Mouse (Mus musculus): Measurements from ENCODE around the gene Ifi203. TPM values are rescaled to one million over a fixed set of nuclear protein-coding genes. Genes with fewer than 3 reads are reported as not detected.
A peak's percentile ranks its signal among the peaks of the same experiment; 100 is the strongest.
"Not testable (repeated sequence)": the region's sequence is repeated elsewhere in the genome, so short reads cannot be mapped to it uniquely, and the experiment has no call there.

Gene Ifi203
- polyA plus RNA-seq, 1 experiment from 2014 or later, result 2.0 TPM

GRCm38 (mm10) chr1:173880004-173880666, 62.3 kb downstream of the Ifi203 start:
- not testable (repeated sequence) for H3K27me3 ChIP-seq; H3K4me2 ChIP-seq; H3K36me3 ChIP-seq (replicated peaks); H3K9ac ChIP-seq; H3K9me3 ChIP-seq (replicated peaks); H3K27ac ChIP-seq (replicated peaks); H3K4me1 ChIP-seq (replicated peaks); H3K4me3 ChIP-seq (replicated peaks)
- 0 out of 2 replicates have a peak, but pooled peaks have one; percentile 25 for ATAC-seq (ENCODE audit: insufficient read depth)
- 45% methylated on average over 3 of the region's 3 CpGs for WGBS (ENCODE audit: insufficient replicate concordance)

DNA sequence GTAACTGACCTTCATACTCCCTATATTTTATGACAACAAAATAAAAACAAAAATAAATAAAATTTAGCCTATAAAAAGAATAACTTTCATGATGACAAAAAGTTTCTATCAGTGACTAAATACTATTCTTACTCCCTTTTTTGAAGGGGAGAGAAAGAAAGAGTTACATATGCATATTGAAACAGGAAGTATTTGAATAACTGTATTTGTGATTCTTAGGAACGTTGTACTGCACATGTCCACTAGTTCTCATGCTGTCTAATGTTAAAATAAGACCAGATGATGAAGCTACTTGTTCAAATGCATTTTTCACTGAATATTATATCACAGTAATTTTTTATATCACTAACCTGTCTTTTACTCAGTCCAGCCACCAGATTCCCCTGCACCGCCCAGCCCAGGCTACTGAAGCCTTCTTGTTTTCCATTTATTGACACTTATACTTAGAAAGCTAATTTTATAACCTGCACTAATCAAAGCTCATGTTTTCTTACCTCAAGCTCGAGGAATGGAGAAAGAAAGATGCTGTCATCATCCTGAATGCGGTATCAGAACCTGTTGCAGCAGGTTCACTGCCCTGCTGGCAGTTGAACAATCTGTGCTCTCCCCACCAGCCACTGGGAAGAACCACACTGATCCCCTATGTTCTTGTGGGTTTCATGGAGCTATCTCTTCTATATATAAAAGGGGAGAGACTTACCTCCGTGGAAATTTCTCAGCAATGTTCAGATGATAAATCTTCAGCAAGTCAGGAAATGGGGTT, 63.1 kb downstream of the Ifi203 start:
- H3K9ac ChIP-seq; ATAC-seq (ENCODE audit: insufficient read depth); H3K27ac ChIP-seq (replicated peaks); H3K4me2 ChIP-seq; H3K4me3 ChIP-seq (replicated peaks); H3K9me3 ChIP-seq (replicated peaks); H3K4me1 ChIP-seq (replicated peaks); H3K36me3 ChIP-seq (replicated peaks); H3K27me3 ChIP-seq: not testable (repeated sequence)
- WGBS (ENCODE audit: insufficient replicate concordance), result 38% methylated on average over 5 of the region's 5 CpGs

GRCm38 (mm10) chr1:173878264-173878663, 64.2 kb downstream of the Ifi203 start:
- not testable (repeated sequence) for ATAC-seq (ENCODE audit: insufficient read depth); H3K36me3 ChIP-seq (replicated peaks); H3K4me2 ChIP-seq; H3K4me3 ChIP-seq (replicated peaks); H3K4me1 ChIP-seq (replicated peaks); H3K27me3 ChIP-seq; H3K27ac ChIP-seq (replicated peaks); H3K9me3 ChIP-seq (replicated peaks); H3K9ac ChIP-seq
- 56% methylated on average over 6 of the region's 6 CpGs for WGBS (ENCODE audit: insufficient replicate concordance)

GRCm38 (mm10) chr1:173877125-173877524, 65.3 kb downstream of the Ifi203 start:
- not testable (repeated sequence) for H3K4me3 ChIP-seq (replicated peaks); H3K4me1 ChIP-seq (replicated peaks); H3K27ac ChIP-seq (replicated peaks); ATAC-seq (ENCODE audit: insufficient read depth); H3K36me3 ChIP-seq (replicated peaks); H3K9me3 ChIP-seq (replicated peaks); H3K4me2 ChIP-seq; H3K9ac ChIP-seq; H3K27me3 ChIP-seq
- WGBS (ENCODE audit: insufficient replicate concordance), result 68% methylated on average over 1 of the region's 1 CpGs

Other genes starting within 250 kb of the Ifi203 start
- gene Ifi207, start 200.9 kb downstream of the Ifi203 start, polyA plus RNA-seq (2015; fragmentation: Nextera tagmentation; extraction: Ambion mirVana), result 1.3 and 1.4 TPM in 2 replicates
- gene Ifi204, start 175.7 kb downstream of the Ifi203 start, polyA plus RNA-seq (2015; fragmentation: Nextera tagmentation; extraction: Ambion mirVana), result 4.5 and 4.9 TPM in 2 replicates
- gene Ifi211, start 29.6 kb downstream of the Ifi203 start, polyA plus RNA-seq (2015; fragmentation: Nextera tagmentation; extraction: Ambion mirVana), result 1.9 and 3.1 TPM in 2 replicates
- 3.5 and 4.7 TPM in 2 replicates for gene Mndal, start 181 bp downstream of the Ifi203 start, polyA plus RNA-seq (2015; fragmentation: Nextera tagmentation; extraction: Ambion mirVana)
- not detected in 2 replicates for gene Ifi202b, start 40.1 kb upstream of the Ifi203 start, polyA plus RNA-seq (2015; fragmentation: Nextera tagmentation; extraction: Ambion mirVana)
- 0.84 and 0.88 TPM in 2 replicates for gene Ifi205, start 89.1 kb upstream of the Ifi203 start, polyA plus RNA-seq (2015; fragmentation: Nextera tagmentation; extraction: Ambion mirVana)
- 0.10 and 0.21 TPM in 2 replicates for gene Olfr433, start 98.0 kb upstream of the Ifi203 start, polyA plus RNA-seq (2015; fragmentation: Nextera tagmentation; extraction: Ambion mirVana)
- not detected in 2 replicates for gene Olfr432, start 106.5 kb upstream of the Ifi203 start, polyA plus RNA-seq (2015; fragmentation: Nextera tagmentation; extraction: Ambion mirVana)
- gene Olfr430, start 123.9 kb upstream of the Ifi203 start, polyA plus RNA-seq (2015; fragmentation: Nextera tagmentation; extraction: Ambion mirVana), result not detected in 2 replicates
- gene Olfr429, start 141.7 kb upstream of the Ifi203 start, polyA plus RNA-seq (2015; fragmentation: Nextera tagmentation; extraction: Ambion mirVana), result not detected in 2 replicates
- gene Olfr427, start 154.2 kb upstream of the Ifi203 start, polyA plus RNA-seq (2015; fragmentation: Nextera tagmentation; extraction: Ambion mirVana), result not detected in 2 replicates
- not detected in 2 replicates for gene Olfr231, start 178.5 kb upstream of the Ifi203 start, polyA plus RNA-seq (2015; fragmentation: Nextera tagmentation; extraction: Ambion mirVana)
- not detected in 2 replicates for gene Olfr424, start 188.8 kb upstream of the Ifi203 start, polyA plus RNA-seq (2015; fragmentation: Nextera tagmentation; extraction: Ambion mirVana)
- 0.58 and 0.59 TPM in 2 replicates for gene Olfr420, start 213.0 kb upstream of the Ifi203 start, polyA plus RNA-seq (2015; fragmentation: Nextera tagmentation; extraction: Ambion mirVana)
- gene Spta1, start 230.1 kb upstream of the Ifi203 start, polyA plus RNA-seq (2015; fragmentation: Nextera tagmentation; extraction: Ambion mirVana), result 32.8 and 35.8 TPM in 2 replicates

All from liver, embryonic 15.5 days (tissue).